Mouse (Mus musculus): ENCODE results near the gene Fam184b. TPM values are rescaled to one million over a fixed set of nuclear protein-coding genes. Genes with fewer than 3 reads are reported as not detected.
"Not testable (repeated sequence)": the region's sequence is repeated elsewhere in the genome, so short reads cannot be mapped to it uniquely, and the experiment has no call there.

The Fam184b gene
- polyA plus RNA-seq, 1 experiment: 0.05 TPM

- H3K27me3 ChIP-seq (ENCODE audit: control insufficient read depth, insufficient read depth, low read length): no peaks in the 10 kb centered on the region
- no peak for DNase-seq
- H3K4me1 ChIP-seq (replicated peaks; ENCODE audit: control insufficient read depth, insufficient read depth, low read length): no peaks in the 10 kb centered on the region; the same call in 1 of the 2 replicates
- H3K36me3 ChIP-seq (ENCODE audit: control insufficient read depth, insufficient read depth, low read length): no peaks in the 10 kb centered on the region
- WGBS: 0% methylated on average over 3 of the region's 3 CpGs
- no peak overlapping the region for H3K27ac ChIP-seq (ENCODE audit: control insufficient read depth, insufficient read depth, low read length)
- H3K4me3 ChIP-seq (ENCODE audit: control insufficient read depth, insufficient read depth, low read length): no peak overlapping the region
- no peak for TF ChIP-seq POLR2A (IDR thresholded peaks at IDR 0.05; ENCODE audit: control insufficient read depth, extremely low read depth, insufficient read depth, low read length, poor library complexity)
- no peak for TF ChIP-seq CTCF (IDR thresholded peaks at IDR 0.05; ENCODE audit: borderline replicate concordance, control insufficient read depth, extremely low read depth, insufficient read depth, low read length, poor library complexity)
These were observed 29.4 kb upstream of the Fam184b start for GRCm38 (mm10) chr5:45668831-45669230.

- Histone ChIP-seq H3K4me1 (replicated peaks; ENCODE audit: control insufficient read depth, insufficient read depth, low read length) (no peaks in the 10 kb centered on the region; the same call in 1 of the 2 replicates), H3K4me3 (ENCODE audit: control insufficient read depth, insufficient read depth, low read length) (no peak overlapping the region), H3K27ac (ENCODE audit: control insufficient read depth, insufficient read depth, low read length) (no peak overlapping the region), H3K27me3 (ENCODE audit: control insufficient read depth, insufficient read depth, low read length) (no peaks in the 10 kb centered on the region), H3K36me3 (ENCODE audit: control insufficient read depth, insufficient read depth, low read length) (no peaks in the 10 kb centered on the region)
- no peak for DNase-seq
- WGBS: 10% methylated on average over 3 of the region's 3 CpGs
- no peak for TF ChIP-seq POLR2A (IDR thresholded peaks at IDR 0.05; ENCODE audit: control insufficient read depth, extremely low read depth, insufficient read depth, low read length, poor library complexity)
- TF ChIP-seq CTCF (IDR thresholded peaks at IDR 0.05; ENCODE audit: borderline replicate concordance, control insufficient read depth, extremely low read depth, insufficient read depth, low read length, poor library complexity): no peak
These were observed 28.9 kb upstream of the Fam184b start for GRCm38 (mm10) chr5:45668324-45668723.

GRCm38 (mm10) chr5:45658406-45658805 lies 19.0 kb upstream of the Fam184b start:
- not testable (repeated sequence) for DNase-seq; H3K4me1 ChIP-seq (replicated peaks; ENCODE audit: control insufficient read depth, insufficient read depth, low read length); H3K36me3 ChIP-seq (ENCODE audit: control insufficient read depth, insufficient read depth, low read length); H3K27me3 ChIP-seq (ENCODE audit: control insufficient read depth, insufficient read depth, low read length); H3K27ac ChIP-seq (ENCODE audit: control insufficient read depth, insufficient read depth, low read length); H3K4me3 ChIP-seq (ENCODE audit: control insufficient read depth, insufficient read depth, low read length)
- WGBS: 96% methylated on average over 13 of the region's 13 CpGs

- WGBS: 95% methylated on average over 2 of the region's 2 CpGs
- DNase-seq: no peak
- H3K27ac ChIP-seq (ENCODE audit: control insufficient read depth, insufficient read depth, low read length): no peak overlapping the region
- no peak overlapping the region for H3K4me3 ChIP-seq (ENCODE audit: control insufficient read depth, insufficient read depth, low read length)
- H3K27me3 ChIP-seq (ENCODE audit: control insufficient read depth, insufficient read depth, low read length): no peaks in the 10 kb centered on the region
- no peaks in the 10 kb centered on the region for H3K36me3 ChIP-seq (ENCODE audit: control insufficient read depth, insufficient read depth, low read length)
- TF ChIP-seq CTCF (IDR thresholded peaks at IDR 0.05; ENCODE audit: borderline replicate concordance, control insufficient read depth, extremely low read depth, insufficient read depth, low read length, poor library complexity) (no peak), POLR2A (IDR thresholded peaks at IDR 0.05; ENCODE audit: control insufficient read depth, extremely low read depth, insufficient read depth, low read length, poor library complexity) (no peak)
- H3K4me1 ChIP-seq (replicated peaks; ENCODE audit: control insufficient read depth, insufficient read depth, low read length): no peaks in the 10 kb centered on the region
These were observed 11.8 kb upstream of the Fam184b start for GRCm38 (mm10) chr5:45651026-45651703.

GRCm38 (mm10) chr5:45639715-45640092 lies 290 bp upstream of the Fam184b start:
- Histone ChIP-seq H3K4me1 (replicated peaks; ENCODE audit: control insufficient read depth, insufficient read depth, low read length) (peaks cover 8% of the 10 kb centered on the region; the same call in 1 of the 2 replicates), H3K36me3 (ENCODE audit: control insufficient read depth, insufficient read depth, low read length) (no peaks in the 10 kb centered on the region), H3K27me3 (ENCODE audit: control insufficient read depth, insufficient read depth, low read length) (no peaks in the 10 kb centered on the region; the same call in 1 of the 2 replicates), H3K4me3 (ENCODE audit: control insufficient read depth, insufficient read depth, low read length) (no peak overlapping the region), H3K27ac (ENCODE audit: control insufficient read depth, insufficient read depth, low read length) (no peak overlapping the region)
- DNase-seq: no peak
- TF ChIP-seq POLR2A (IDR thresholded peaks at IDR 0.05; ENCODE audit: control insufficient read depth, extremely low read depth, insufficient read depth, low read length, poor library complexity): no peak
- TF ChIP-seq CTCF (IDR thresholded peaks at IDR 0.05; ENCODE audit: borderline replicate concordance, control insufficient read depth, extremely low read depth, insufficient read depth, low read length, poor library complexity): no peak
- 5% methylated on average over 8 of the region's 8 CpGs for WGBS

GRCm38 (mm10) chr5:45638378-45638777 lies 1.0 kb downstream of the Fam184b start:
- Histone ChIP-seq H3K27me3 (ENCODE audit: control insufficient read depth, insufficient read depth, low read length) (no peaks in the 10 kb centered on the region; the same call in 1 of the 2 replicates), H3K4me3 (ENCODE audit: control insufficient read depth, insufficient read depth, low read length) (no peak overlapping the region), H3K36me3 (ENCODE audit: control insufficient read depth, insufficient read depth, low read length) (no peaks in the 10 kb centered on the region), H3K27ac (ENCODE audit: control insufficient read depth, insufficient read depth, low read length) (no peak overlapping the region), H3K4me1 (replicated peaks; ENCODE audit: control insufficient read depth, insufficient read depth, low read length) (peaks cover 8% of the 10 kb centered on the region; the same call in 1 of the 2 replicates)
- no peak for DNase-seq
- 75% methylated on average over 3 of the region's 3 CpGs for WGBS
- TF ChIP-seq CTCF (IDR thresholded peaks at IDR 0.05; ENCODE audit: borderline replicate concordance, control insufficient read depth, extremely low read depth, insufficient read depth, low read length, poor library complexity) (no peak), POLR2A (IDR thresholded peaks at IDR 0.05; ENCODE audit: control insufficient read depth, extremely low read depth, insufficient read depth, low read length, poor library complexity) (no peak)

GRCm38 (mm10) chr5:45629470-45629869 lies 9.9 kb downstream of the Fam184b start:
- no peaks in the 10 kb centered on the region for H3K4me1 ChIP-seq (replicated peaks; ENCODE audit: control insufficient read depth, insufficient read depth, low read length)
- H3K36me3 ChIP-seq (ENCODE audit: control insufficient read depth, insufficient read depth, low read length): no peaks in the 10 kb centered on the region
- no peak for DNase-seq
- no peak for TF ChIP-seq POLR2A (IDR thresholded peaks at IDR 0.05; ENCODE audit: control insufficient read depth, extremely low read depth, insufficient read depth, low read length, poor library complexity)
- no peak for TF ChIP-seq CTCF (IDR thresholded peaks at IDR 0.05; ENCODE audit: borderline replicate concordance, control insufficient read depth, extremely low read depth, insufficient read depth, low read length, poor library complexity)
- no peaks in the 10 kb centered on the region for H3K27me3 ChIP-seq (ENCODE audit: control insufficient read depth, insufficient read depth, low read length)
- no peak overlapping the region for H3K27ac ChIP-seq (ENCODE audit: control insufficient read depth, insufficient read depth, low read length)
- H3K4me3 ChIP-seq (ENCODE audit: control insufficient read depth, insufficient read depth, low read length): no peak overlapping the region
